Mouse (Mus musculus) adrenal gland, postnatal 25 days (tissue): ENCODE measurements around the gene Creb5. TPM values are rescaled to one million over a fixed set of nuclear protein-coding genes. Genes with fewer than 3 reads are reported as not detected.

Experiments used
- DNase-seq: peaks from one replicate; pipeline ENCODE4 v3.0.0; 2021; ENCODE audit warnings: mixed read lengths
- total RNA-seq: library from RNA; stranded (reverse); gene quantifications from 2 replicates; pipeline ENCODE4 v1.2.3, GENCODE M21; 2021

Gene Creb5
- total RNA-seq, 1 experiment from 2014 or later: 2.0 TPM

DNA sequence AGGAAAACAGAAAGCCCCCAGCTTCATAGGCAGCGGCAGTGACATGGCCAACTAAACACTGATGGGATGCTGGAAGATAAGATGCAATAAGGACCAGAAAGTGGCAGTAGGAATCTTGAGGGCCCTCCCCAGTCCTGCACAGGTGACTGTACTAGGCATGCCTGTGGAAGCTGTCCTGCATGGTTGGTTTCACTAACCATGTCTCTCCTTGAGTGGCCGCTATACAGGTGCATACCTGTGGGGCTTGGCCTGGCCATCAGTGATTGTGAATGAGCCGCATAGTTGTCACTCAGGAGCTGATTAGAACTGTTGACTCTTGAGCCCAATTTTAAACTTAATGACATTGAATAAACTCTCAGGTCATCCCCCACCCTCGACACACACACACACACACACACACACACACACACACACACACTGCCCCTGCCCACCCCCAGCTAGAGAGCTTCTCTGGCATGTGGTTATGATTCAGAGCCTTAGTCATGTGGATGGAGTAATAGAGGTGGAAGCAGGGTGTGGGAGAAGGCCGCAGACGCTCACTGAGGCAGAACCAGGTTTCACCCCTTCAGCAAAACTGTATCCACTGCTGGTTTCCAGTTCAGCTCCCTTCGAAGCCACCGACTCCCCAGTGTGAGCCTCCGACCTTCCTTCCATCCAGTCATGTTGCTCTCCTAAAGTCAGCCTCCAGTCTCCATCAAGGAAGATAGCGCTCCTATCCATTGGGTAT is 419.7 kb downstream of the Creb5 start:
- no peak for DNase-seq

DNA sequence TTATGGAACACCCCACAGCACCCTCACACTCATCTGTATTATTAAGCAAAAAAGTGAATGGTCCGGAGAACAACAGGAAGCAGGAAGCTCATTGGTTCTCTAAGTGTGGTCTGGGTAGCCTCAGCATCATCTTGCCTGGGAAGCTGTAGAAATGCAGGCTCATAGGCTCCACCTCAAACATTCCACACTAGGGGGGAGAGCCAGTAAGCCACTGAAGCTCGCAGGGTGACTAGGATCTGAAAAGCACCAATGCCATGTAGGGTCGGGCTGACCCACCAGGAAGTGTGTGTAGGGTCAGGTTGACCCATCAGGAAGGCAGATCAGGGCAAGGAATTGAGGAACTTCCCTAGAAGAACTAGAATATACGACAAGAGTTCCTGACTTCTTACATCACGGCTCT is 420.7 kb downstream of the Creb5 start:
- DNase-seq: no peak

- DNase-seq: no peak
Measured at GRCm38 (mm10) chr6:53709694-53710442, 422.8 kb downstream of the Creb5 start.

GRCm38 (mm10) chr6:53710560-53710959 is 423.5 kb downstream of the Creb5 start:
- no peak for DNase-seq

DNA sequence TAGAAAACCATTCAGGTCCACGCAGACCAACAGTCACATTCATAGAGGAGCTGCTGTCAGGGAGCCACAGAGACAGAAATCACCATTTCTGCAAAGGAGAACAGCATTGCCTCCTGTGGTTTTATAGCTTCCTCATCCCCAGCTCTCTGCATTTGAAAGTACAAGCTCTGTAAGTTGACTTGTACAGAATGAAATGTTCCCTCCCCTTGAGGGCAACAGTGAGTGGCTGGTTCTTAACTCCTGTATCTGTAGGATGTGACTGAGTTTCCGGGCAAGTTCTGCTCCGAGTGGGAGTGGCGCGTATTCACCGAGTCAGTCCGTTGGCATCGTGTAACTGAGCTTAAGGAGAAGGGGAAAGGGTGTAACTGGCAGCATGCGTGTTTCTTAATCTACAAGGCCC is 426.1 kb downstream of the Creb5 start:
- DNase-seq: no peak

- no peak for DNase-seq
Measured at GRCm38 (mm10) chr6:53714908-53715321, 427.8 kb downstream of the Creb5 start.

DNA sequence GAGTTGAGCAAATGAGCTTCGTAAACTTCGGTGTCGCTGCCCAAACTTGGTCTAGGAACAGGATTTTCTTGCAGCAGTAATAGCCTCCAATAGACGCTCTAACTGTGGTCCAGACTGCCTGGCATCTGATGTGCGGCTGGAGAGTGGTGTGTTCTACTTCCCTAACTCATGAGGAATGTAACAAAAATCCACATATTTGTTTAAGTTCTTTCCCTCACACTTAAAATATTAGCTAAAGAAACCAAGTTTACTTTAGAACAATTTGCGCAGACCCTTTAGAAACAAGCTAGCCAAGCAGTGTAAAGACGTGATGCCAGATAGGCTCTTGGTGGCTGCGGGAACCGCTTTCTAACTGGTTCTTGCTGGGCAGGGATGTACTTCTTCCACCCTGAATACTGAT is 428.9 kb downstream of the Creb5 start:
- DNase-seq: no peak

DNA sequence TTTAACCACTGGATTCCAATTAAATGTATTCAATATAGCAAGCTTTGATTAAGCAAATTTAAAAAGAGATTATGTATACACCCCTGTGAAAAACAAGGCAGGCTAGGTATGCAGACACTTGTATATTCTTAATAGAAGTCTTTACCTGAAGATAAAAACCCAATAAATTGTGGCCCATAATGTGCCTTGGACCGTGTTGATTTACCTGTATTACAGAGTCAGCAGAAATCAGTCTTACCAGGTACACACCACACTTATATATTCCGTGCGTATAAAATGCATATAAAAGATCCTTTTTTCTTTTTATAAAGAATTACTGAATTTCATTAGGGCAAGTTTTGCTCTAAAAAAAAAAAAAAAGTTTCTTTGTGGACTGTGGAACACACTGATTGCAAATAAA is 432.9 kb downstream of the Creb5 start:
- no peak for DNase-seq

DNA sequence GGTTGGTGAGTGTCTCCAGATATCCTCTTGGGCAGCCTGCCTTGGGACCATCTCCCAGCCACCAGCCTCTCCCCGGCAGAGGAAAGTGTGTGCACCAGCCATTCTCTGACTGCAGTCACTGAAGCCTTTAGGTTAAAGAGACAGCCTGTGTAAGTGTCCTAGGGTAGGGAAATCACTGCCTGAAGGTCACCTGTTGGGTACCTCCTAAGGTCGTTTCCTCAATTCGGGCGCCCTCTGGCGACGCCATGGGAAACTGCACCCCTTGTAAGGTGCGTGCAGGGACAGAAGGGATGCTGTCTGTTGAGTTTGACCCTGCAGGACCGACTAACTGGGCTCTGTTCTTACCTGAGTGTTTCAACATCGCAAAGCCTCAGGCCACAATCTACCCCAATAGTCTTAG is 434.5 kb downstream of the Creb5 start:
- peak; percentile 80 for DNase-seq

GRCm38 (mm10) chr6:53722694-53723093 is 435.6 kb downstream of the Creb5 start:
- no peak for DNase-seq

DNA sequence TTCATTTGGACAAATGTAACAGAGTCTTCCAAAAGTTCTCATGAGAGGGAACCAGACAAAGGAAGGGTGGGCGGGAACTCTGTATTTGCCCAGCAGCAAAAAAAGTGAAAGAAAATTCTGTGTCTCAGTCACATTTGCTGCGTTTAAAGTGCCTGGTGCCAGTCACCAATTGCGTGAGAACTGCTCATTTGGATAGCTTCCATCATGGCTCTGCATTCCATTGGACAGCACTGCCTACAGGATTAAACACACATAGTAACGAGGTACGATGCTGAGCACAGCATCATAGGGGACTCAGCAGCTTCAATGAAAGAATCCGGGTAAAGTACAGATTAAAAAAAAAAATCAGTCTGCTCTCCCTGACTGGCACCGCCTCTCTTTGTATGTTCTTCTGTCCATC is 443.4 kb downstream of the Creb5 start:
- no peak for DNase-seq

- DNase-seq: no peak
Measured at GRCm38 (mm10) chr6:53730996-53731485, 444.0 kb downstream of the Creb5 start.

GRCm38 (mm10) chr6:53733546-53733945 is 446.5 kb downstream of the Creb5 start:
- DNase-seq: no peak

DNA sequence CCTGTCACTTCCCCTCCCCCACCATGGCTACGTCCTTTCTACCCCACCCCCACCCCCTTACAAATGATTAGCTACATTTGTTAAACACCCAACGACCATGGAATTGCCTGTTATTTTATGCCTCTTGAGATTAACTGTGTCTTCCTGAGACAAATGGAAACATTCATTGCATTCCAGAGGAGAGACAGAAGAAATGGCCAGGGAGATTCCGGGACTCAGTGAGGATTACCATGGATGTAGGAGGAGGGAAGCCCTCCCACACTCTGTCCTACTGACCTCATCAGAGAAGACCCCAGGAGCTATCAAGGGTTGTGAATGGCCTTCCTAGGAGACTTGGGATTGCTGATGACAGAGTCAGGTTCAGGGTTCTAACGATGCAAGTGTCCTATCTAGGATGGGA is 446.9 kb downstream of the Creb5 start:
- no peak for DNase-seq

- no peak for DNase-seq
Measured at GRCm38 (mm10) chr6:53735696-53736095, 448.6 kb downstream of the Creb5 start.

- DNase-seq: no peak
Measured at GRCm38 (mm10) chr6:53738206-53738605, 451.1 kb downstream of the Creb5 start.

- DNase-seq: no peak
Measured at GRCm38 (mm10) chr6:53741222-53741621, 454.2 kb downstream of the Creb5 start.

Other genes starting within 250 kb of the Creb5 start
- 4.0 and 5.1 TPM in 2 replicates for gene Jazf1, start 218.6 kb upstream of the Creb5 start, total RNA-seq